Mouse (Mus musculus): ENCODE measurements around the gene Coa4. TPM values are rescaled to one million over a fixed set of nuclear protein-coding genes. Genes with fewer than 3 reads are reported as not detected.
"Not testable (repeated sequence)": the region's sequence is repeated elsewhere in the genome, so short reads cannot be mapped to it uniquely, and the experiment has no call there.

The Coa4 gene
- polyA plus RNA-seq, 1 experiment from 2014 or later, result 10.7 TPM

GRCm38 (mm10) chr7:100561861-100562587 is 25.2 kb downstream of the Coa4 start:
- no peak overlapping the region for H3K4me3 ChIP-seq (ENCODE audit: low read depth, low read length)
- 72% methylated on average over 11 of the region's 11 CpGs for WGBS (ENCODE audit: insufficient replicate concordance)

GRCm38 (mm10) chr7:100567238-100567637 is 30.4 kb downstream of the Coa4 start:
- H3K36me3 ChIP-seq (ENCODE audit: control insufficient read depth, insufficient read depth); ATAC-seq (ENCODE audit: low read depth); H3K4me3 ChIP-seq (ENCODE audit: low read depth, low read length); H3K9ac ChIP-seq (ENCODE audit: low read depth, low read length); H3K9me3 ChIP-seq (replicated peaks; ENCODE audit: control insufficient read depth, low read length); H3K4me2 ChIP-seq (ENCODE audit: low read depth, low read length); H3K27me3 ChIP-seq (ENCODE audit: control insufficient read depth, insufficient read depth, low read depth, low read length); H3K27ac ChIP-seq (ENCODE audit: low read length): not testable (repeated sequence)
- H3K4me1 ChIP-seq (ENCODE audit: control insufficient read depth, low read depth, low read length), result peaks cover 27% of the 10 kb centered on the region
- 83% methylated on average over 5 of the region's 5 CpGs for WGBS (ENCODE audit: insufficient replicate concordance)

More at GRCm38 (mm10) chr7:100561861-100562587, 25.2 kb downstream of the Coa4 start:
- H3K36me3 ChIP-seq (ENCODE audit: control insufficient read depth, insufficient read depth), result peaks cover 3% of the 10 kb centered on the region; the same call in 1 of the 2 replicates
- H3K27me3 ChIP-seq (ENCODE audit: control insufficient read depth, insufficient read depth, low read depth, low read length), result no peaks in the 10 kb centered on the region
- no peak overlapping the region for H3K27ac ChIP-seq (ENCODE audit: low read length)
- no peak for ATAC-seq (ENCODE audit: low read depth)
- H3K9me3 ChIP-seq (replicated peaks; ENCODE audit: control insufficient read depth, low read length), result no peaks in the 10 kb centered on the region
- 0 out of 2 replicates have a peak overlapping the region, but pooled peaks have one; percentile 19 for H3K9ac ChIP-seq (ENCODE audit: low read depth, low read length)
- no peak overlapping the region for H3K4me2 ChIP-seq (ENCODE audit: low read depth, low read length)
- H3K4me1 ChIP-seq (ENCODE audit: control insufficient read depth, low read depth, low read length), result peaks cover 6% of the 10 kb centered on the region

GRCm38 (mm10) chr7:100569907-100570306 is 33.0 kb downstream of the Coa4 start:
- peak overlapping the region; percentile 18; the same call in 1 of the 2 replicates for H3K4me2 ChIP-seq (ENCODE audit: low read depth, low read length)
- peak overlapping the region; percentile 83 for H3K27ac ChIP-seq (ENCODE audit: low read length)
- ATAC-seq (ENCODE audit: low read depth), result peak; percentile 39
- no peak overlapping the region for H3K4me3 ChIP-seq (ENCODE audit: low read depth, low read length)
- peaks cover 35% of the 10 kb centered on the region for H3K4me1 ChIP-seq (ENCODE audit: control insufficient read depth, low read depth, low read length)
- no peaks in the 10 kb centered on the region for H3K27me3 ChIP-seq (ENCODE audit: control insufficient read depth, insufficient read depth, low read depth, low read length)
- peaks cover 3% of the 10 kb centered on the region; the same call in 1 of the 2 replicates for H3K36me3 ChIP-seq (ENCODE audit: control insufficient read depth, insufficient read depth)
- no peaks in the 10 kb centered on the region for H3K9me3 ChIP-seq (replicated peaks; ENCODE audit: control insufficient read depth, low read length)
- no peak overlapping the region for H3K9ac ChIP-seq (ENCODE audit: low read depth, low read length)

GRCm38 (mm10) chr7:100570930-100571715 is 34.3 kb downstream of the Coa4 start:
- Histone ChIP-seq H3K27me3 (ENCODE audit: control insufficient read depth, insufficient read depth, low read depth, low read length) (no peaks in the 10 kb centered on the region), H3K9me3 (replicated peaks; ENCODE audit: control insufficient read depth, low read length) (no peaks in the 10 kb centered on the region), H3K36me3 (ENCODE audit: control insufficient read depth, insufficient read depth) (peaks cover 3% of the 10 kb centered on the region; the same call in 1 of the 2 replicates), H3K4me3 (ENCODE audit: low read depth, low read length) (no peak overlapping the region), H3K27ac (ENCODE audit: low read length) (peak overlapping the region; percentile 83), H3K4me2 (ENCODE audit: low read depth, low read length) (peak overlapping the region; percentile 38; the same call in 1 of the 2 replicates), H3K9ac (ENCODE audit: low read depth, low read length) (no peak overlapping the region), H3K4me1 (ENCODE audit: control insufficient read depth, low read depth, low read length) (peaks cover 35% of the 10 kb centered on the region)
- 37% methylated on average over 3 of the region's 3 CpGs for WGBS (ENCODE audit: insufficient replicate concordance)
- peak; percentile 90 for ATAC-seq (ENCODE audit: low read depth)

GRCm38 (mm10) chr7:100572061-100572460 is 35.2 kb downstream of the Coa4 start:
- peaks cover 35% of the 10 kb centered on the region for H3K4me1 ChIP-seq (ENCODE audit: control insufficient read depth, low read depth, low read length)
- no peak for ATAC-seq (ENCODE audit: low read depth)
- H3K27ac ChIP-seq (ENCODE audit: low read length), result peak overlapping the region; percentile 74
- no peaks in the 10 kb centered on the region for H3K9me3 ChIP-seq (replicated peaks; ENCODE audit: control insufficient read depth, low read length)
- H3K4me3 ChIP-seq (ENCODE audit: low read depth, low read length), result no peak overlapping the region
- WGBS (ENCODE audit: insufficient replicate concordance), result 69% methylated on average over 4 of the region's 4 CpGs
- no peak overlapping the region for H3K4me2 ChIP-seq (ENCODE audit: low read depth, low read length)
- no peak overlapping the region for H3K9ac ChIP-seq (ENCODE audit: low read depth, low read length)
- peaks cover 3% of the 10 kb centered on the region; the same call in 1 of the 2 replicates for H3K36me3 ChIP-seq (ENCODE audit: control insufficient read depth, insufficient read depth)
- H3K27me3 ChIP-seq (ENCODE audit: control insufficient read depth, insufficient read depth, low read depth, low read length), result no peaks in the 10 kb centered on the region

GRCm38 (mm10) chr7:100572704-100573103 is 35.8 kb downstream of the Coa4 start:
- WGBS (ENCODE audit: insufficient replicate concordance), result 82% methylated on average over 4 of the region's 4 CpGs
- ATAC-seq (ENCODE audit: low read depth), result no peak
- peaks cover 35% of the 10 kb centered on the region for H3K4me1 ChIP-seq (ENCODE audit: control insufficient read depth, low read depth, low read length)

GRCm38 (mm10) chr7:100578794-100579193 is 41.9 kb downstream of the Coa4 start:
- H3K27me3 ChIP-seq (ENCODE audit: control insufficient read depth, insufficient read depth, low read depth, low read length), result no peaks in the 10 kb centered on the region
- H3K4me3 ChIP-seq (ENCODE audit: low read depth, low read length), result no peak overlapping the region
- peaks cover 19% of the 10 kb centered on the region for H3K4me1 ChIP-seq (ENCODE audit: control insufficient read depth, low read depth, low read length)
- H3K4me2 ChIP-seq (ENCODE audit: low read depth, low read length), result no peak overlapping the region
- H3K9me3 ChIP-seq (replicated peaks; ENCODE audit: control insufficient read depth, low read length), result no peaks in the 10 kb centered on the region
- no peak overlapping the region for H3K27ac ChIP-seq (ENCODE audit: low read length)
- H3K9ac ChIP-seq (ENCODE audit: low read depth, low read length), result no peak overlapping the region
- WGBS (ENCODE audit: insufficient replicate concordance), result 75% methylated on average over 2 of the region's 2 CpGs
- no peaks in the 10 kb centered on the region for H3K36me3 ChIP-seq (ENCODE audit: control insufficient read depth, insufficient read depth)
- no peak for ATAC-seq (ENCODE audit: low read depth)

More at GRCm38 (mm10) chr7:100572704-100573103, 35.8 kb downstream of the Coa4 start:
- Histone ChIP-seq H3K4me3 (ENCODE audit: low read depth, low read length) (no peak overlapping the region), H3K27ac (ENCODE audit: low read length) (peak overlapping the region; percentile 74), H3K9me3 (replicated peaks; ENCODE audit: control insufficient read depth, low read length) (no peaks in the 10 kb centered on the region), H3K36me3 (ENCODE audit: control insufficient read depth, insufficient read depth) (no peaks in the 10 kb centered on the region), H3K4me2 (ENCODE audit: low read depth, low read length) (no peak overlapping the region), H3K9ac (ENCODE audit: low read depth, low read length) (no peak overlapping the region), H3K27me3 (ENCODE audit: control insufficient read depth, insufficient read depth, low read depth, low read length) (no peaks in the 10 kb centered on the region)

- Histone ChIP-seq H3K27ac (ENCODE audit: low read length) (no peak overlapping the region), H3K27me3 (ENCODE audit: control insufficient read depth, insufficient read depth, low read depth, low read length) (no peaks in the 10 kb centered on the region), H3K9me3 (replicated peaks; ENCODE audit: control insufficient read depth, low read length) (no peaks in the 10 kb centered on the region), H3K9ac (ENCODE audit: low read depth, low read length) (peak overlapping the region; percentile 81), H3K4me3 (ENCODE audit: low read depth, low read length) (peak overlapping the region; percentile 73), H3K4me1 (ENCODE audit: control insufficient read depth, low read depth, low read length) (peaks cover 17% of the 10 kb centered on the region), H3K36me3 (ENCODE audit: control insufficient read depth, insufficient read depth) (no peaks in the 10 kb centered on the region), H3K4me2 (ENCODE audit: low read depth, low read length) (peak overlapping the region; percentile 82)
- WGBS (ENCODE audit: insufficient replicate concordance), result 33% methylated on average over 7 of the region's 7 CpGs
- no peak for ATAC-seq (ENCODE audit: low read depth)
Measured at GRCm38 (mm10) chr7:100582235-100582634, 45.4 kb downstream of the Coa4 start.
